Mouse (Mus musculus): ENCODE results near the gene Tns1. TPM values are rescaled to one million over a fixed set of nuclear protein-coding genes. Genes with fewer than 3 reads are reported as not detected.
A peak's percentile ranks its signal among the peaks of the same experiment; 100 is the strongest.

Tns1 gene
- total RNA-seq, 2 experiments from 2014 or later: 672 to 786 TPM

DNA sequence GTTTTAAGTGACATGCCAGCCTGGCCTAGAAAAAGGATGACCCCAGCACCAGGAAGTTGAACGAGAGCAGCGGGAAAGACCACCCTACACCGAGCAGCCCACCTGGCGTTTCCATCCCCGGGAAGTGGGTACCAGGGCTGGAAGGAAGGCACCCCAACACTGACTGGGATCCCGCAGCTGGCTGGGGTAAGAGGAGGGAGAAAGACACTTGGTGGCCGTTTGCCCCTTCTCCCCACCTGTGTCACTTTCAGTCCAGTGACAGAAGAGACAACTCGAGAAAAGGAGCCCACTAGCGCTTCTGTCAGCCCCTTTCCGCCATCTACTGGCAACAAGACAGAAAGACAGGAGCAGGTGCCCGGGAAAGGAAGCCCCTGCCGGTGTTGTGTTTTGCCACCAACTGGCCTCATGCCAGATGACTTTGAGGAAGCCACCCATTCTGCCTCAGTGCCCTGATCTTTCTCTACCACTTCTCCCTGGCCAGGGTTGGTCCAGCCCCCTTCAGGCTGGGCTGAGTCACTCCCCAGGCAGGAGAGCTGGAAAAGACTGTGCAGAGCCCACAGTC lies 823 bp upstream of the Tns1 start, which contains the start of gene Rufy4:
Gene Rufy4 (plus strand): TSS at position 551 of the 562 bp plus-strand sequence.
- intact Hi-C loops (cut with DNase I): loop anchor here (1.0 to 2.0 kb wide), 3 partner anchors 42 to 224 kb away; no protein-coding TSS in a partner anchor
- DNase-seq: peak; percentile 67 to 76

DNA sequence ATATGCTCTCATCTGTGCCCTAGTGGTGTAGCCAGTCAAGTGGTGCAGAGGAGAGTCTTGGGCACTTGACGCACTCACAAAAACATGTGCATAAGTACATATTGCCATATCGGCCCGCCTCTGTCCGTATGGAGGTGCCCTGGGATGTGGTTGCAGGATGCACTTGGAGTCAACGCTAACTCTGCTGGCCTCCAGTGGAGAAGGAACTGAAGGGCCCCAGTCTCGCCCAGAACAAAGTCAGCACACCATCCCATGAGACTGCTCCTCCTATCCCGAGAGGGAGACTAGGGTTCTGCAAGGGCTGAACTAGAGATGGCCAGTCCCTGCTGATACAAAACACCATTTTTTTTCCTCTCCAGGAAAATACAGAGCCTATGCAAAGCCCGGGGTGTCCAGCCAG lies 1.0 kb downstream of the Tns1 start:
- DNase-seq: no peak
- intact Hi-C loops (cut with DNase I): loop anchor here (2.0 kb wide), 1 partner anchor 22 kb away; no protein-coding TSS in a partner anchor

DNA sequence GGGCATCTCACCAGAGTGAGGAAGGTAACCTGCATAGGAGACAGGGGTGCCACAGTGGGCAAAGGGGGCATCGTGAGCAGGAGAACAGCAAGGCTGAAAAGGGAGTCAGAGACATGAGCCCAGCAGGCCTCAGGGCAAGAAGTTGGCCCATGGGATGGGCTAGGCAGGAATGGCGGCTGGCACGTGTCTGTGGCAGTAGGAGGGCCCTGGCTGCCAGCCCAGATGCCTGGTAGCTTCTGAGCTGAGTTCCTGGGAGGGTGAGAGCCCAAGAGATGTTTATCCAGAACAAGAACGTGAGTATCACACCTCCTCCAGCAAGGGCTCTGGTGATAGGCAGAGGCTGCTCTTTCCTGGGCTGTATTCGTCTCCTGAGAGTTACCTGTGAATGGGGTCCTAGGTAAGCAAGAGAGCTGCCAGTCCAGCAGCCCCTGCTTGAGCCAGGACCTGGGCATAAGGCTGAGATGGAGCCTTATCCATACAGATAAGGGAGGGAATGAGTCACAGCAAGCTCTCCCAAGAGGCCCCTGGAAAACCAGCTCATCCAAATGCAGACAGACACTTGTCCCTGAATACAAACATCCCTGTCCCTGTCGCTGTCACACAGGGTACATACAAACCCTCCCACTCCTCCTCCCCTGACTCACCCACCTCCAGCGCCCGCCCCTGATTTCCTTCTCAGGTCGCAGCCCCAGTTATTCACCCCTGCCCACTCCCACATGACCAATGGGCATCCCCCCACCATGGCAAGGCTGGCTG lies 2.2 kb downstream of the Tns1 start:
- DNase-seq: peak; percentile 58 to 67
- intact Hi-C loops (cut with DNase I): loop anchor here (2.0 kb wide), 1 partner anchor 21 kb away; no protein-coding TSS in a partner anchor

DNA sequence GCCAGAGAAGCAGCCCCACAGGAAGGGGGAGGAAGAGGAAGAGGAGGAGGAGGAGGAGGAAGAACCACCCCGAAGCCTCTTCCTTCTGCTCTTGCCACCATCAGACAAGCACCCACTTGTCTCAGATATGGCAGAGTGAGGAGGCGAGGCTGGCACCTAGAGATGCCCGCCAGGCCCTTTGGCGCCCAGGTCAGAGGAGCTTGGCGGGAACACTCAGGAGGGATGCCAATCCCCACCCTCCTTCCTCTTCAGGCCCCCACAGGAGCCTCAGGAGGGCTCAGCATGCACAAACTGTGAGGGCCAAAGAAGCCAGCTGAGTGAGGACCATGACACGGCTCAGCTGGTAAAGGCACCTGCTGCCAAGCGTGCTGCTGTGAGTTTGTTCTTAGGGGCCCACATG lies 3.1 kb downstream of the Tns1 start:
- DNase-seq: no peak
- intact Hi-C loops (cut with DNase I): no loop called here

DNA sequence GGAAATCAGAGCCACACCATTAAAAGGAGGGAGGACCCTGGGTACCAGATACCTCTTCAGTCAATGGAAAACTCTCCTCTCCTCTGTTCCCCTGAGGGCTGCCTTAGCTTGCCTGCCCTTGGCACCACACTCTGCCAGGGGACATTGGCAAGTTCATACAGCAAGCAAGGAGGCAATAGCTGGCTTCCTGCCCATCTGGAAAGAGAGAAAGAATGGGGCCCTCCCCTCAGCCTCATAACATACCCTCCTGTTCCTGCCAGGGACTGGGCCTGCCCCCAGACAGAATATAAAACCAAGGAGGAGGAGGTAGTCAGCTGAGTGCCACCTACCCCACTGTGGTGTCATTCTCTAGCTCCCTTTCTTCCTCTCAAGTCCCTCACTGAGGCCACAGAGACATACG lies 5.1 kb downstream of the Tns1 start:
- no peak for DNase-seq
- intact Hi-C loops (cut with DNase I): no loop called here

DNA sequence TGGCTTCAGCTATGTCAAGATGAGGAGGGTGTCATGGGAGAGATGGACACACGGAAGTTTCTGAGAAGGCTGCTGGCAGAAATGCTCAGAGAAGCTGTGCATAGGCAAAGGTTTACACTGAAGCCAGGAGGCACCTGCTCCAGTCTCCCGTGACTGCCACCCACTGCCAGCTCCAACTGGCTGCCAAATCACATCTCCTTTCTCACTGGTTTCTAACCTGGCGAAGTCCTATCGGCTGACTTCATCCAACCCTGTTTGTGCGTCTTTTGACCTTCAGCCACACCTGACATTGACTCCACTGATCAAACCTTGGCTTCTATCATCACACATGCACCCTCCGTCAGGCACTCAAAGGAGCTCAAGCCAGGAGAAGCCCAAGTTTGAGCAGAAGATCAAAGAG lies 6.4 kb downstream of the Tns1 start:
- no peak for DNase-seq
- intact Hi-C loops (cut with DNase I): no loop called here

DNA sequence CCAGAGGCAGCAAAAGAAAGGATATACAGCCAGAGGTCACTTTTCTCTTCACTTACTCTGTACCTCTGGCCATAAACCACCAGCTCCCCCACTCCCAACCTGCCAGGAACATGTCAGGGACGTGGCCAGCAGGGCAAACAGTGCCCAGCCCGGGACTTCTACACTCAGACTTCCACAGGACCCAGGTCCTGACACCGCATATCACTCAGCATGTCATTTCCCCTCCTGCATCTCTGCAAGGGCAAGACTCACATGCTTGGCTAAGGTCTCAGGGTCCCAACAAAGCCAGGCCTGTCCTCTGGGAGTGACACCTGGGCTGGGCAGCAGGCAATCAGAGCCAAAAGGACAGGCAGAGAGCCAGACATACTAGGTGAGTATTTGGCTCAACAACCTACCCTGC lies 11.2 kb downstream of the Tns1 start:
- DNase-seq: peak in 1 of 2 experiments; percentile 26
- intact Hi-C loops (cut with DNase I): no loop called here

DNA sequence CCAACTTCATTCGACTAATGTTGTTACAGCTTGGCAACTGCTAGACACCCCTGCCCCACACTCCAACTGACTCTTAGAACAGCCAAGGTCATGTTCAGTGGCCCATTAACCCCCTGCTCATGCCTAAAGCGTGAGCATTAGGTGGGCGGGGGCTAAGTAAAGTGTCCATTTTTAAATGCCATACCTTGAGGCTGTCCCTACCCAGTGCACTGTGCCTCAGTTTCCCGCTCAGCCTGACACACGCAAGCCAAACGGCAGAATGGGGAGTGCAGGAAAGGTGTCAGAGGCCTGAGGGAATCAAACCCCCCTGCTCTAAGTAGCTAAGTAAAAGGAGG lies 12.6 kb downstream of the Tns1 start:
- intact Hi-C loops (cut with DNase I): no loop called here
- no peak for DNase-seq

DNA sequence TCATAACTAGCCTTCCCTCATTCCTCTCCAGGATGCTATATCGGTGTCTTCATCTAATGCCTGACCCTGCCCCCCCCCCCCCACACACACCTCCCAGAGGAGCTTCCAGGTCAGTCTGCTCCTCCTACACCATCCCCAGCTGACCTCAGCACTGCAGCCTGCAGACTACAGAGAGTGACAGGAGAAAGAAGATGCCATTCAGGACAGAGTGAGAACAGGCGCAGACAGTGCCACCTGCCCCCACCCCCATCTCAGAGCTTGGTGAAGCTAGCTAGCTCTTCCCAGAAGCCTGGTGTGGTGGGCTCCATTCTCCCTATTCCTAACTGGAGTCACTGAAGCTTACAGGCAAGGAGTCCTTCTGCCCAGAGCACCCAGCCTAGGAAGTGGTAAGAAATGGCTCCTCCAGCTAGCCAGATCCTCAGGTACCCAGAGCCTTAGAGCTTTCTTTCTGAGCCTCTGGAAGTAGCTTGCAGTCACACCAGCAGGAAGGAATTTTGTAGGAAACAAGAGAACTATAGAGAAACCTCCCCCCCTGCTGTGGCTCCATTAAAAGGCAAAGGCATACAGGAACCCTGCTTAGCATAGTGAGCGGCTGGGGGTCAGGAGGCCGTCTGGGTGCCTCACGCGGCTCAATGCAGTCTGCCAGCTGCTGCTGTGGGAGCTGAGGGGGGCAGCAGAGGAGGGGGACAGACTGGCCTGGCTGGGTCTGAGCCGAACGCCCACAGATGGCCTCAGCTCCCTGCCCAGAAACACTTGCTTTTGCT lies 13.1 kb downstream of the Tns1 start:
- intact Hi-C loops (cut with DNase I): no loop called here
- DNase-seq: no peak

DNA sequence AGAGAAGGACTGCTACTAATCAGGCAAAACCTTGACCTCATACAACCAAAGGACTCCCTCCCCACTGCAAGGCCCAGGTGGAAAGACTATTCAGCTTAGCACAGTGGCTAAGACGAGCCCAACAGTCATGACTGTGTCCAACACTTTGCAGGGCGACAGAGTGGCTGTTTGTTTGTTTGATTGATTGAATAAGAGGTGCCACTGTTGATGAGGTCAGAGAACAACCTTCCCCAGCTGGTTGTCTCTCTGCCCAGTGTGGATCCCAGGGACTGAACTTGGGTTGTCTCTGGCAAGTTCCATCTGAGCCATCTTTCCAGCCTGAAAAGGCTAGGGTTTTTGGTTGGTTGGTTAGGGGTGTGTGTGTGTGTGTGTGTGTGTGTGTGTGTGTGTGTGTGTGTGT lies 14.6 kb downstream of the Tns1 start:
- no peak for DNase-seq
- intact Hi-C loops (cut with DNase I): no loop called here

DNA sequence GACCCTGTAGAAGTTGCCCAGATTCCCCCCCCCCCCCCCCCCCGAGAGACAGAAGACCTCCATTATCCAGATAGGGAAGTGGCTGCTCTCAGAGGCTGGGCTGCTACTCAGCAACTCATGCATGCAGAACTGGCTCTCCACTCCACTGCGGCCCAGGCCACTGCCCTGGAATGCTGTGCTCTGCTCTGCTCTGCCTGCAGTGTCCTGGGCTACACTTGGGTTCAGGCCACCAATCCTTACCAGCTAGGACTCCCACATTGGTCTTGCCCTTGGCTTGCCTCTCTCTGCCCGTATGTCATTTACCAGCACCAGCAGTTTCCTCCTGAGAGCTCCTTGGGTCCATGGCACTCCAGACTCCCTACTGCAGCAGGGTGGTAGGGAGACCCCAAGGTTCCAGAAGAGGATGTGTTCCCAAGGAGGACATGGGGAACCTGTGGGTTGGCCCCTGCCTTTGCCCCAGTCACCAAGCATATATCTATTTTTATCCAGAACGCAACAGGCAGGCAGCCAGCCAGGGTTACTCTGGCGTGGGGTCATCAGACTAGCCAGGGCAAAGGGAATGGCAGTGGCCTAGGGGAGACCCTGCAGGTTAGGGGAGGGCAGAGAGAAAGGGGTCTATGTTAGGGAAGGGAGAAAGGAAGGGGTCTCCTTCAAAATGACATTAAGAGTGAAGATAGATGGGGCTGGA lies 16.2 kb downstream of the Tns1 start:
- intact Hi-C loops (cut with DNase I): no loop called here
- peak in 1 of 2 experiments; percentile 16 for DNase-seq

DNA sequence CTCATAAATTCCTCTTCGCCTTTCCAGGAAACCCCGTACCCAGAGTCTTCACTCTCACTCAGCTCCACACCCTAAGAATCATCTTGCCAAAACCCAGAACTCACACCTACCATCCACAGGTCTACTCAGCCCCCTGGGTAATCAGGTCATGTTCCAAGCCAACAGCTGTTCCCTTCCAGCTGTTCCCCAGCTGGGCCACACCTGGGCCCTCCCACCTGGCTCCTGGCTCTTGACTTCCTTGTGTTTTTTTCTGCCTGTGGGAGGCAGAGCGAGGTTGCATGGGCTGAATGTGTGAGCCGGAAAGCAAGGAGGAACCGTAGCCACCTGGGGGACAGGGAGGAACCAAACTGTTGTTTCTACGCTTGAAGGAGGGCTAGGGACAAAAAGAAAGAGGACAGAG lies 18.0 kb downstream of the Tns1 start:
- DNase-seq: no peak
- intact Hi-C loops (cut with DNase I): no loop called here

DNA sequence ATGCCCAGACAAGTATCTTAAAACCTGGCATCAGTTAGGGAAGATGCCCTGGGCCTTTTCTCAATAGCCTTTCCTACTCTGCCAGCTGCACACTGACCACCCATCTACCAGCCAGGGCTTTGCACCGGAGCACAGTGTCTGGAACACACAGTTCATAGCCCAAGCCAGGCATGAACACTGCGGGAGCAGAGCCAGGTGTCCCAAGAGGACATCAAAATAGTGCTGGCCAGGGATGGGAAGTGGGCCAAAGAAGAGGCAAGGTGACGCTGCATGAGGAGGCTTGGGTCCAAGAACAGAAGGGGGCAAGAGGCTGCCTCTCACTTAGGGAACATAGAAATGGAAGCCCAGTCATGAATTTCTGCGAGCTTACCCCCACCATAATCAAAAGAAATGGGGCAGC lies 18.6 kb downstream of the Tns1 start:
- peak; percentile 68 to 70 for DNase-seq
- intact Hi-C loops (cut with DNase I): no loop called here

DNA sequence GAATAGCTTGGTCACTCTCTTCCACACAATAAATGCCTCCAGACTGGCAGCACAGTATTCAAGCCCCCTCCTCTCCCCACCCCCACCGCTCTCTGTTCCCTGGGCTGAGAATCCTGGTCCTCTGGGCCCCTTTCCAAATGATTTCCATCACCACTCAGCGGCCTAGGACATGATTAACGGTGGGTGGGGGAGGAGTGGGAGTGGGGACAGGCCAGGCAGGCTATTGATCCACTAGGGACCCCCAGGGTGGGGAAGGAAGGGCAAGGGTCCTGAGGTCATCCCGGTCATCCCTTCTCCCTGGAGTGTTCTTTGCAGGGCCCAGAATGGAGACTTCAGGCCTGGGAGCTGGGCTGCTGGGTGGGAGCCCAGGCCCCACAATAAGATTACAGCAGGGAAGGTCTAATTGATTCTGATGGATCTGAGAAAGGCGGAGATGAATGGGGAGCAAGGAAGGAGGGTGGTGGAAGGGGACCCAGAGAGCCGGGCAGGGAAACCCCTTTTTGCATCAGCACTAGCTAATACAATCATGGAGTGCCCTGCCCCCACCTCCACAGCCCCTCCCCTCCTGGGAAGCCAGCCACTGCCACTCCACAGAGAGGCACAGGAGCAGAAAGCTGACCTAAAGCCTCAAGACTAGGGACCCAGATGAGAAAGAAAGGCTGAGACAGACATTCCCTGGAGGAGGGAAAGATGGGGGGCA lies 20.4 kb downstream of the Tns1 start:
- intact Hi-C loops (cut with DNase I): no loop called here
- no peak for DNase-seq

DNA sequence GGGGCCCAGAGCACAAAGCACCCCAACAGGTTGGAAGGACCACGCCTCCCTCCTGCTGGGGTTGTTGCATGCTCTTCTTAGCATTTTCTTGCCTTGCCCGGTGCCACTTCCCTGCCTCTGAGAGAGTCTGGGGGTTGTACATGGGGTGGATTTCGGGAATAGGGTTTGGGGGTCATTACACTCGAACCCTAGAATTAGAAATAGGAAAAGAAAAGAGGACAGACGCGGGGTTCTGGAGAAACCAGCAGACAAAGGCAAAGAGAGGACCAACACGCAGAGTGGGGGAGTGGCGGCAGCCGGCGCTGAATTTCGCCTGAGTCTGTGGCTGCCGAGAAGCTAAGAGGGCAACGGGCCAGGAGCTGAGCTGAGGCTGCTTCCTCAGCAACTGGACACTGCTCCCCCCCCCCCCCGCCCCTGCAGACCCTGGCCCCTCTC lies 25.2 kb downstream of the Tns1 start:
- intact Hi-C loops (cut with DNase I): no loop called here

DNA sequence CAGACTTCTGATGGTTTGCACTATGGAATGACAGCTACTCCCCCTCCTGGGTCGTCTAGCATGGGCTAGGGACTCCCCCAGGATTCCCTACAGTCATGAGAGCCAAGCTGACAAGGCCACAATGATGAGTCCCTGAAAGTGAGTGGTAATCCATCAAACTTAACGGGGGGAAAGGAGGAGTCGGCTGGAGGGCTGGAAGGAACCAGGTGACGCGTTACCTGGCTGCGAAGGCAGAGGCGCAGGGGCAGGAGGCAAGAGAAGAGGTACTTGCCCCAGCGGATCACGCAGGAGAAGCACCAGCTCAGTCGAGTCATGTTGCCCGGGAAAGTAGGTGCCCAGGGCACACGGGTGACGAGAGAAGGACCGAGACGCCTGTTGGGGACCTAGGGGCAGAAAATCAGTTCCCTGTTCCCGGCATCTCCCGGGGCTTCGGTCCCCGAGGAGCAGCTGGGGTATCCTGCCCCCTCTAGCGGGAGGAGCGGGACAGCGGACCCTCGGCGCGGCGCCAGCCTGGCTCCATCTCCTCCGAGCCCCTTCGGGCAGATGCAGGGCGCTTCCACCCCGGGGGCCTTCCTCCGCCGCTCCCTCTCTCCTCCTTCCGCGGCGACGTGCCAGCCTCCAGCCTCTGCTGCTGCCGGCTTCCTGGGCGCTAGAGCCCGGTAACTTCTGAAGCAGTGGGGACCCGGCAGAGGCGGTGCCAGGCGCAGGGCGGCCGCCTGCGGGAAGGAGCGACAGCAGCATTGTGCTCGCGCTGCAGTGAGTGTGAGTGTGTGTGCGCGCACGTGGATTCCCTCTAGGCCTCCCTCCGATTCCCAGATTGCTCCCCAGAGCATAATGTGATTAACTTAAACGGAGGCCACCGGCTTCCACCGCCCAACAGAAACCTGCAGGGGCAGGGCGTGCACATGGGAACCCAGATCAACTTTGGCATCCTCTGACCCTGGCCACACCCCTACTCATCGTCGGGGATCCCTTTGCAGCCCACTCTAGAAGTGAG lies 25.9 kb downstream of the Tns1 start:
- DNase-seq: peak in 1 of 2 experiments; percentile 61
- intact Hi-C loops (cut with DNase I): no loop called here

More for the DNA sequence above, 25.2 kb downstream of the Tns1 start:
- no peak for DNase-seq

DNA sequence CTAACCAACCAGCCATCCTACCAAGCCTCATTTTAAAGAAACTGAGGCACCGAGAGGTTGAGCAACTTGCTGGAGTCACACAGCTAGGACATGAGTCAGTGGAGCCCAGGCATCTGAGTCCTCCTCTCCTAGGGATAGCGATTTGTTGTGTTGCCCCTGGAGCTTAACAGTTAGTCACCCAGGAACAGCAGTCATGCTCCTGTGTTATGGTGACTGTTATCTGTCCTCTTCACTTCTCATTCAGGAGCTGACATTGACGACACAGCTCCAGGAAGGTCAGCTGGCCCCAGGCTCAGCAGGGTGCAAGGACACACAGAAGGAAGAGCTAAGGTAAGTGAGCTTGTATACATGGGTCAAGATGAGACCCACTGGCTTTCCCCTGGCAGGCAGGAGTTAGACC lies 28.5 kb downstream of the Tns1 start:
- intact Hi-C loops (cut with DNase I): no loop called here

DNA sequence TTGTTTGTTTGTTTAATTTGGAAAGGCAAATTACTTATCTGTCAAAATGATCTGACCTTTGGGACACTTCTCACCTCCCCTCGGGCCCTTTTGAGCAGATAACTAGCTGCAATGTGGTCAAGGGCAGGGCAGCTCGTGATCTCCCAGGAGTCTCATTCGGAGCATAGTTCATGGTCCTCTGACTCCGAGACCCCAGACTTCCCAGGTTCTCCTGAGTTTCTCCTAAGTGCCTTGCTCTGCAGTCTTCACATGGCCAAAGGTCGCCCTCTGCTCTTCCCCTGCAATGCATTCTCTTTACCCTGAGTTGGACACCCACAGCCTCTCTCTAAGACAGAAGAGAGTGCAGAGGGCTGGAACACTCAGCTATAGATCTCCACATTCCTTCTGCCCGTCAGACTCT lies 29.0 kb downstream of the Tns1 start:
- no peak for DNase-seq
- intact Hi-C loops (cut with DNase I): no loop called here

More for the DNA sequence above, 28.5 kb downstream of the Tns1 start:
- DNase-seq: no peak

All from heart, postnatal 36 days (tissue).